Comparison of ENCODE assay signal across 7 mouse cellular contexts in genomic region chr1:59481456-59482291, GRCm38 (mm10). TPM values are rescaled to one million over a fixed set of nuclear protein-coding genes. Genes with fewer than 3 reads are reported as not detected.
A peak's percentile ranks its signal among the peaks of the same experiment; 100 is the strongest.
DNase-seq lines count a peak whose midpoint lies in the region; ATAC-seq and TF ChIP-seq lines count a peak whose summit lies in the region.

No protein-coding gene starts in this region.

- H3K4me2 ChIP-seq in intestine, postnatal 0 days (replicated peaks; ENCODE audit: low read depth): peak overlapping the region; percentile 97
- H3K4me2 ChIP-seq in midbrain, embryonic 12.5 days (replicated peaks): peak overlapping the region; percentile 100

- H3K27ac ChIP-seq in intestine, postnatal 0 days (ENCODE audit: low read depth, low read length): peak overlapping the region; percentile 88
- H3K27ac ChIP-seq in midbrain, embryonic 12.5 days (replicated peaks): peak overlapping the region; percentile 75
- peak overlapping the region; percentile 66 for H3K27ac ChIP-seq in small intestine, adult 2 months (ENCODE audit: insufficient read depth, low read depth, low read length)

- peak; percentile 96 for DNase-seq in adrenal gland, adult 2 months
- DNase-seq in embryo, embryonic 11.5 days (ENCODE audit: low read depth, low spot score): peak; percentile 95
- DNase-seq in gastrocnemius, postnatal 4 days (ENCODE audit: low spot score in 2 of 2): peak; percentile 89 to 94
- peak; percentile 96 for DNase-seq in left cerebral cortex, postnatal 4 days

- intact Hi-C loops in left cerebral cortex, postnatal 4 days (cut with DNase I): loop anchor here (5.0 to 10.0 kb wide), 3 partner anchors 103 to 164 kb away; no protein-coding TSS in a partner anchor

- no peaks in the 10 kb centered on the region for H3K27me3 ChIP-seq in intestine, postnatal 0 days (replicated peaks; ENCODE audit: control insufficient read depth, insufficient read depth, low read length)
- peaks cover 34% of the 10 kb centered on the region for H3K27me3 ChIP-seq in midbrain, embryonic 12.5 days
- H3K27me3 ChIP-seq in small intestine, adult 2 months (ENCODE audit: control insufficient read depth, insufficient read depth, low read length): no peaks in the 10 kb centered on the region

- peak; percentile 98 for TF ChIP-seq POLR2A in small intestine, adult 2 months (IDR thresholded peaks at IDR 0.05; ENCODE audit: low read depth, low read length)

- peak overlapping the region; percentile 60 for H3K9ac ChIP-seq in intestine, postnatal 0 days (ENCODE audit: low read depth, low read length)
- peak overlapping the region; percentile 77 for H3K9ac ChIP-seq in midbrain, embryonic 12.5 days (replicated peaks)

- H3K4me1 ChIP-seq in intestine, postnatal 0 days (replicated peaks; ENCODE audit: control insufficient read depth, insufficient read depth, low read length): peaks cover 11% of the 10 kb centered on the region
- H3K4me1 ChIP-seq in midbrain, embryonic 12.5 days: peaks cover 47% of the 10 kb centered on the region
- peaks cover 21% of the 10 kb centered on the region for H3K4me1 ChIP-seq in small intestine, adult 2 months (ENCODE audit: control insufficient read depth, insufficient read depth, insufficient read length, low read length)

- TF ChIP-seq CTCF in intestine, postnatal 0 days (IDR thresholded peaks at IDR 0.05; ENCODE audit: low read depth): peak; percentile 34
- no peak for TF ChIP-seq CTCF in small intestine, adult 2 months (IDR thresholded peaks at IDR 0.05; ENCODE audit: extremely low read depth, insufficient read length, insufficient replicate concordance, low read depth, low read length)

- ATAC-seq in intestine, postnatal 0 days: peak; percentile 95
- peak; percentile 94 for ATAC-seq in midbrain, embryonic 12.5 days (ENCODE audit: low FRiP score, low read depth)

- no peaks in the 10 kb centered on the region for H3K9me3 ChIP-seq in intestine, postnatal 0 days (ENCODE audit: control insufficient read depth)
- H3K9me3 ChIP-seq in midbrain, embryonic 12.5 days: no peaks in the 10 kb centered on the region

- no peaks in the 10 kb centered on the region; the same call in 1 of the 2 replicates for H3K36me3 ChIP-seq in intestine, postnatal 0 days (ENCODE audit: control insufficient read depth, insufficient read depth)
- no peaks in the 10 kb centered on the region for H3K36me3 ChIP-seq in midbrain, embryonic 12.5 days
- no peaks in the 10 kb centered on the region for H3K36me3 ChIP-seq in small intestine, adult 2 months (ENCODE audit: control insufficient read depth, insufficient read depth, low read length)

- WGBS in intestine, postnatal 0 days: under 1% methylated on average over 53 of the region's 57 CpGs
- under 1% methylated on average over 53 of the region's 57 CpGs for WGBS in midbrain, embryonic 12.5 days
- WGBS in small intestine, adult 2 months: under 1% methylated on average over 56 of the region's 57 CpGs

- peak overlapping the region; percentile 61 for H3K4me3 ChIP-seq in intestine, postnatal 0 days (ENCODE audit: low read depth, low read length)
- H3K4me3 ChIP-seq in midbrain, embryonic 12.5 days: peak overlapping the region; percentile 70
- peak overlapping the region; percentile 73 for H3K4me3 ChIP-seq in small intestine, adult 2 months (ENCODE audit: low read depth, low read length)

RNA-seq across cellular contexts. Expression of gene Fzd7, which starts 0.6 kb away (rescaled TPM):
- 10 to 100 TPM in 1 of 2 experiments, 1 to 10 TPM in 1; 9.9 to 16.7 TPM for total RNA-seq in adrenal gland, adult 2 months (2021)
- 20.1 and 22.0 TPM in 2 replicates for polyA plus RNA-seq in adrenal gland, adult 2 months (2012; rRNA removed)
- total RNA-seq in gastrocnemius, postnatal 4 days (2021): 10 to 100 TPM; 37.2 to 38.3 TPM
- polyA plus RNA-seq in intestine, postnatal 0 days (2015; fragmentation: Nextera tagmentation; extraction: Ambion mirVana): 2.6 and 3.0 TPM in 2 replicates
- 1 to 10 TPM; 6.9 to 7.4 TPM for total RNA-seq in left cerebral cortex, postnatal 4 days (2021)
- 6.3 and 8.7 TPM in 2 replicates for polyA plus RNA-seq in midbrain, embryonic 12.5 days (2016; fragmentation: Nextera tagmentation; extraction: Ambion mirVana)
- 10.5 and 15.1 TPM in 2 replicates for polyA plus RNA-seq in small intestine, adult 2 months (2012; rRNA removed)

RNA-seq across cellular contexts. Expression of gene Gm973, which starts 34.4 kb away (rescaled TPM):
- total RNA-seq in adrenal gland, adult 2 months (2021): 10 to 100 TPM in 1 of 2 experiments, 1 to 10 TPM in 1; 1.4 to 40.9 TPM
- polyA plus RNA-seq in adrenal gland, adult 2 months (2012; rRNA removed): 0.46 and 0.83 TPM in 2 replicates
- 1 to 10 TPM; 1.9 to 2.2 TPM for total RNA-seq in gastrocnemius, postnatal 4 days (2021)
- 0.33 and 0.72 TPM in 2 replicates for polyA plus RNA-seq in intestine, postnatal 0 days (2015; fragmentation: Nextera tagmentation; extraction: Ambion mirVana)
- 1 to 10 TPM; 6.1 to 6.7 TPM for total RNA-seq in left cerebral cortex, postnatal 4 days (2021)
- 3.9 and 6.7 TPM in 2 replicates for polyA plus RNA-seq in midbrain, embryonic 12.5 days (2016; fragmentation: Nextera tagmentation; extraction: Ambion mirVana)
- polyA plus RNA-seq in small intestine, adult 2 months (2012; rRNA removed): 0.10 and 0.13 TPM in 2 replicates

Comparison
In these comparisons a context has a peak if more than half of its experiments do, and no peak if none do; other contexts are left out.
1. Peak in every context shown above with its lines: DNase-seq, ATAC-seq, H3K4me3 ChIP-seq and H3K27ac ChIP-seq.